Mouse (Mus musculus) layer of hippocampus, adult 2 months (tissue): ENCODE measurements around the gene Ppp1r12c. TPM values are rescaled to one million over a fixed set of nuclear protein-coding genes. Genes with fewer than 3 reads are reported as not detected.

ENCODE experiments used
- DNase-seq, 2 experiments: peaks; one replicate each; pipeline ENCODE4 v3.0.0; 2022; ENCODE audit warnings: low spot score in 2 of 2
- H3K27ac ChIP-seq: fragments of 200-600 bp; 2 replicates; pipeline ENCODE4 v1.8.1; 2022
- H3K4me3 ChIP-seq: fragments of 200-600 bp; 2 replicates; pipeline ENCODE4 v1.8.1; 2022; ENCODE audit warnings: mild to moderate bottlenecking
- CTCF ChIP-seq: fragments of 200-600 bp; conservative IDR thresholded peaks from 2 replicates; pipeline ENCODE4 v1.8.1; 2022; ENCODE audit warnings: antibody characterized with exemption, mild to moderate bottlenecking, moderate library complexity
- total RNA-seq, 2 experiments: library from RNA; stranded (reverse); gene quantifications; 2 replicates each; pipeline ENCODE4 v1.2.3; 2021

Ppp1r12c gene
- total RNA-seq, 2 experiments from 2014 or later: 157 to 161 TPM

GRCm38 (mm10) chr7:4470275-4471178, 31.0 kb downstream of the Ppp1r12c start:
- Histone ChIP-seq H3K27ac (peak overlapping the region; percentile 15; the same call in 1 of the 2 replicates), H3K4me3 (peak overlapping the region; percentile 63)
- peak; percentile 51 to 59 for DNase-seq
- TF ChIP-seq CTCF: no peak

- no peak for TF ChIP-seq CTCF
- Histone ChIP-seq H3K27ac (no peak overlapping the region), H3K4me3 (no peak overlapping the region)
- DNase-seq: no peak
These were observed 33.7 kb downstream of the Ppp1r12c start for GRCm38 (mm10) chr7:4467801-4468200.

GRCm38 (mm10) chr7:4464194-4464824, 37.2 kb downstream of the Ppp1r12c start:
- Histone ChIP-seq H3K4me3 (no peak overlapping the region), H3K27ac (no peak overlapping the region)
- TF ChIP-seq CTCF: no peak
- DNase-seq: no peak

GRCm38 (mm10) chr7:4460576-4461434, 40.7 kb downstream of the Ppp1r12c start, which contains the start of gene Eps8l1:
Gene Eps8l1 (plus strand): TSS chr7:4460674.
- peak within 1 kb of the TSS; percentile 40 for H3K4me3 ChIP-seq
- H3K27ac ChIP-seq: peak within 1 kb of the TSS; percentile 65
- TF ChIP-seq CTCF: no peak
- DNase-seq: no peak

GRCm38 (mm10) chr7:4452644-4453043, 48.8 kb downstream of the Ppp1r12c start:
- no peak for DNase-seq
- no peak for TF ChIP-seq CTCF
- no peak overlapping the region for H3K27ac ChIP-seq
- H3K4me3 ChIP-seq: no peak overlapping the region

- no peak overlapping the region for H3K27ac ChIP-seq
- TF ChIP-seq CTCF: no peak
- DNase-seq: no peak
- no peak overlapping the region for H3K4me3 ChIP-seq
These were observed 52.3 kb downstream of the Ppp1r12c start for GRCm38 (mm10) chr7:4449211-4449610.

- TF ChIP-seq CTCF: no peak
- Histone ChIP-seq H3K4me3 (no peak overlapping the region), H3K27ac (no peak overlapping the region)
- no peak for DNase-seq
These were observed 53.0 kb downstream of the Ppp1r12c start for GRCm38 (mm10) chr7:4448439-4448838.

GRCm38 (mm10) chr7:4447138-4447537, 54.3 kb downstream of the Ppp1r12c start:
- Histone ChIP-seq H3K27ac (no peak overlapping the region), H3K4me3 (no peak overlapping the region)
- DNase-seq: no peak
- TF ChIP-seq CTCF: peak; percentile 60

- Histone ChIP-seq H3K4me3 (peak within 1 kb of the TSS; percentile 85), H3K27ac (peak within 1 kb of the TSS; percentile 94)
- peak; percentile 89 to 93 for DNase-seq
- peak; percentile 35 for TF ChIP-seq CTCF
These were observed 56.2 kb downstream of the Ppp1r12c start, which contains the start of gene Rdh13 for GRCm38 (mm10) chr7:4445216-4445791. Gene Rdh13 (minus strand): TSS chr7:4445649.

GRCm38 (mm10) chr7:4440549-4440948, 60.9 kb downstream of the Ppp1r12c start:
- no peak for TF ChIP-seq CTCF
- Histone ChIP-seq H3K27ac (no peak overlapping the region), H3K4me3 (no peak overlapping the region)
- DNase-seq: no peak

GRCm38 (mm10) chr7:4437721-4438120, 63.8 kb downstream of the Ppp1r12c start:
- TF ChIP-seq CTCF: no peak
- DNase-seq: no peak
- H3K27ac ChIP-seq: no peak overlapping the region
- H3K4me3 ChIP-seq: no peak overlapping the region

- TF ChIP-seq CTCF: no peak
- no peak for DNase-seq
- Histone ChIP-seq H3K4me3 (no peak overlapping the region), H3K27ac (no peak overlapping the region)
These were observed 69.5 kb downstream of the Ppp1r12c start for GRCm38 (mm10) chr7:4432026-4432425.
